Mouse (Mus musculus): ENCODE measurements around the gene Lhfp. TPM values are rescaled to one million over a fixed set of nuclear protein-coding genes. Genes with fewer than 3 reads are reported as not detected.
A peak's percentile ranks its signal among the peaks of the same experiment; 100 is the strongest.

Gene Lhfp
- polyA plus RNA-seq, 1 experiment from 2014 or later, result 39.9 TPM

DNA sequence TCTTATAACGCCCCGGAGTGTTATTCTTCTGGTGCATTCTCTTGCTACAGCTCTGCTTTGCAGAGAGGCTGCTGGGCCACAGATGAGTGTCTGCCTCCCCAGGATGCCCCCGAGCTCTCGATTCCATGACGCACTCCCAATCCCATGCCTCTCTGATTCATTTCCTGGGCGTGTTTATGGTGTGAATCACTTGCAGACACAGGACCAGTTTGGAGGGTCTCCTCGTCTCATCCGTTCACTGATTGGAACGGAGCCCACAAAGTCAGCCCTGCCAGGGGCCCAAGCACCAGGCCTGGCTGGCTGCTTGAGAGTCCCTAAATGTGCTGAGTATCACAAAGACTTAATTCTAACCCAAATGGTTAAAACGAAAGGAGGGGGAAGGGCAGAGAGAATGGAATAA is 160.3 kb downstream of the Lhfp start:
- Histone ChIP-seq H3K4me3 (ENCODE audit: low read depth, low read length) (no peak overlapping the region), H3K9me3 (ENCODE audit: control insufficient read depth, low read length) (no peaks in the 10 kb centered on the region), H3K4me2 (ENCODE audit: low read length) (no peak overlapping the region; the same call in 1 of the 2 replicates), H3K27ac (ENCODE audit: low read depth) (0 out of 2 replicates have a peak overlapping the region, but pooled peaks have one; percentile 6), H3K36me3 (ENCODE audit: control insufficient read depth, insufficient read depth, low read length) (no peaks in the 10 kb centered on the region), H3K9ac (ENCODE audit: low read length) (no peak overlapping the region), H3K4me1 (replicated peaks; ENCODE audit: control insufficient read depth, insufficient read depth, low read length) (peaks cover 22% of the 10 kb centered on the region), H3K27me3 (replicated peaks; ENCODE audit: control insufficient read depth, insufficient read depth, low read length) (no peaks in the 10 kb centered on the region)
- 47% methylated on average over 10 of the region's 10 CpGs for WGBS
- no peak for DNase-seq (ENCODE audit: low spot score)
- ATAC-seq (replicated peaks; ENCODE audit: low FRiP score, low TSS enrichment, low read depth), result no peak

DNA sequence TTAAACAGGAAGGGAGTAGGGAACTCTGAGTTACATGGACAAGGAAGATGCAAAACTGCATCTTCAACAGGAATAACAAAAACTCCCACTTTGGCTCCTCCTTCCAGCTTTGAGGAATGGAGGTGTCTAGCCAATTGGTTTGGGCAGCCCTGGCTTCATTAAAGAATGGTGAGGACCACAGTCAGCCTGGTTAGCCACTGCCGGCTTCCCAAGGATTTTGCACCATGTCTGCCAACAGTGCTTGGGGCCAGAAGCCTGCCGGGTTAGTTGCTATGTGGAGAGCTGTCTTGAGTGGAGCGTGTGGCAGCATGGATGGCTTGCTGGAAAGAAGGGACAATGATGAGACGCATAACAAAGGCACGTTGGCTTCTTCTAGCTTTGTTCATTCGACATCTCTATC is 160.9 kb downstream of the Lhfp start:
- Histone ChIP-seq H3K36me3 (ENCODE audit: control insufficient read depth, insufficient read depth, low read length) (no peaks in the 10 kb centered on the region), H3K4me1 (replicated peaks; ENCODE audit: control insufficient read depth, insufficient read depth, low read length) (peaks cover 22% of the 10 kb centered on the region)
- 71% methylated on average over 6 of the region's 6 CpGs for WGBS

DNA sequence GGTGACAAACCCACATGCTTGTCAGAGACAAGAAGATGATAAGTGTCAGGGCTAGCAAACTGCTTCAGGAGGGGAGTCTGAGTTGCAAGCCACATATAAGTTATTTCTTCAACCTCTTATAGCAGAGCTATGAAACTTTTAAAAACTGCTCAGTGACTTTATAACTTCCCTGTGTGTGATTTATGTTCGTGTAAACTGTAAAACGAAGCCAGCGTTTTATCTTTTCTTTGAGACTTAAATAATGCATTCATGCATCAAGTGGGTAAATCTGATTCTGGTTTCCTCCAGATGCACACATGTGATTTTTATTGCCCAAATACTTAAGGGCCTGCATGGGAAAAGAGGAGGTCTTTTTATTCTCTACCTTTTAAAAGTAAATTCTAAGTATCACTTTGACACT is 161.4 kb downstream of the Lhfp start:
- H3K27me3 ChIP-seq (replicated peaks; ENCODE audit: control insufficient read depth, insufficient read depth, low read length), result no peaks in the 10 kb centered on the region
- WGBS, result 43% methylated on average over 3 of the region's 3 CpGs
- ATAC-seq (replicated peaks; ENCODE audit: low FRiP score, low TSS enrichment, low read depth) (no peak), DNase-seq (ENCODE audit: low spot score) (no peak)
- H3K9me3 ChIP-seq (ENCODE audit: control insufficient read depth, low read length), result no peaks in the 10 kb centered on the region
- H3K9ac ChIP-seq (ENCODE audit: low read length), result no peak overlapping the region
- H3K36me3 ChIP-seq (ENCODE audit: control insufficient read depth, insufficient read depth, low read length), result no peaks in the 10 kb centered on the region
- peak overlapping the region; percentile 27; the same call in 1 of the 2 replicates for H3K27ac ChIP-seq (ENCODE audit: low read depth)
- no peak overlapping the region for H3K4me2 ChIP-seq (ENCODE audit: low read length)
- H3K4me3 ChIP-seq (ENCODE audit: low read depth, low read length), result no peak overlapping the region
- H3K4me1 ChIP-seq (replicated peaks; ENCODE audit: control insufficient read depth, insufficient read depth, low read length), result peaks cover 22% of the 10 kb centered on the region

More for the DNA sequence above, 160.9 kb downstream of the Lhfp start:
- Histone ChIP-seq H3K4me2 (ENCODE audit: low read length) (no peak overlapping the region), H3K27me3 (replicated peaks; ENCODE audit: control insufficient read depth, insufficient read depth, low read length) (no peaks in the 10 kb centered on the region), H3K27ac (ENCODE audit: low read depth) (peak overlapping the region; percentile 27; the same call in 1 of the 2 replicates), H3K4me3 (ENCODE audit: low read depth, low read length) (no peak overlapping the region), H3K9me3 (ENCODE audit: control insufficient read depth, low read length) (no peaks in the 10 kb centered on the region), H3K9ac (ENCODE audit: low read length) (no peak overlapping the region)
- ATAC-seq (replicated peaks; ENCODE audit: low FRiP score, low TSS enrichment, low read depth) (no peak), DNase-seq (ENCODE audit: low spot score) (no peak)

DNA sequence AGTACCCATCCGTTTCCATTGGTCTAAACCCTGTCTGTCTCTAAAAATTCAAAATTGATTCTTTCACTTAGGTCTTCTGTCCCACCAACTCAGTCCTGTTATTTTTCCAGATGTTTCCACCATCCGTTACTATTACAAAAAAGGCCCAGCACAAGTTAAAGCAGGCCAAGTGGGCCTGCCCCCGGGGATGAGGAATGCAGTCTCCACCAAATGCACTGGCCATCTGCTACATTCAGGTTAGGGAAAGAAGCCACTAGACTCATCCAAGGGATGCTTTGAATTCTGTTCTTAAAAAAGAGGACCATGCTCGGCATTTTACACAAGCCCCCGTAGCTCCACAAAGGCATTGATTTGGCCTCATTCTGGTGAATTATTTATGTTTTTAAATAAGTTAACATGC is 162.3 kb downstream of the Lhfp start:
- Histone ChIP-seq H3K4me3 (ENCODE audit: low read depth, low read length) (no peak overlapping the region), H3K4me2 (ENCODE audit: low read length) (no peak overlapping the region), H3K9ac (ENCODE audit: low read length) (no peak overlapping the region), H3K4me1 (replicated peaks; ENCODE audit: control insufficient read depth, insufficient read depth, low read length) (peaks cover 22% of the 10 kb centered on the region), H3K36me3 (ENCODE audit: control insufficient read depth, insufficient read depth, low read length) (no peaks in the 10 kb centered on the region), H3K9me3 (ENCODE audit: control insufficient read depth, low read length) (no peaks in the 10 kb centered on the region), H3K27ac (ENCODE audit: low read depth) (no peak overlapping the region), H3K27me3 (replicated peaks; ENCODE audit: control insufficient read depth, insufficient read depth, low read length) (no peaks in the 10 kb centered on the region)
- ATAC-seq (replicated peaks; ENCODE audit: low FRiP score, low TSS enrichment, low read depth) (no peak), DNase-seq (ENCODE audit: low spot score) (no peak)
- 75% methylated on average over 5 of the region's 5 CpGs for WGBS

DNA sequence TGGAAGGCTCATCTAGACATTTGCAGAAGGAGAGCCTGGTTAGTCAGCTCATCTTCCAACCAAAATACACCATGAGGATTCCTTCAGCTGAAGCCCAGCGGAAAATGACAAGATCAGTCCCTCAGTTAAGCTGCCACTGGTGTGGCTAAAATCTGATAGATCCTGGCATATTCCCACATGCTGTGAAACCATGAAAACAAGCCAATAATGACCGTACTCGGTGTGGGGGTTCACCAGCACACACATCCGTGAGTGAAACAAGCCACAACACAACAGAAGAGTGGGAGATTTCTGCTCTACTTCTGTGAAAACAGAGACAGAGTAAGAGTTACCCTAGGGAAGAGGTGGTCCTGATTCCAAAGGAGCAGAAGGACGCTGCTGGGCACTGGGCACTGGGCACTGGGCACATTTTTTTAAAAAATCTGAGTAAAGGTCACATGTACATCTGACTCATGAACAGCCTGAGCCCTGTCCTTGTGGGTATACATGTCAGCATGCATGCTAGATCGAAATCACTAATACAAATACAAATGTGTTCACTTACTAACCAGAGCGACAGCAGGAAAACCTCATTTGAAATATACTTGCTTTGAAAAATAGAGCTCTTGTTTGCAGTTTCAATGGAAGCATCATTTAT is 163.1 kb downstream of the Lhfp start:
- no peaks in the 10 kb centered on the region for H3K9me3 ChIP-seq (ENCODE audit: control insufficient read depth, low read length)
- DNase-seq (ENCODE audit: low spot score) (no peak), ATAC-seq (replicated peaks; ENCODE audit: low FRiP score, low TSS enrichment, low read depth) (no peak)
- no peaks in the 10 kb centered on the region for H3K36me3 ChIP-seq (ENCODE audit: control insufficient read depth, insufficient read depth, low read length)
- H3K27ac ChIP-seq (ENCODE audit: low read depth), result no peak overlapping the region
- WGBS, result 85% methylated on average over 7 of the region's 7 CpGs
- no peaks in the 10 kb centered on the region for H3K27me3 ChIP-seq (replicated peaks; ENCODE audit: control insufficient read depth, insufficient read depth, low read length)
- no peak overlapping the region for H3K4me3 ChIP-seq (ENCODE audit: low read depth, low read length)
- H3K4me1 ChIP-seq (replicated peaks; ENCODE audit: control insufficient read depth, insufficient read depth, low read length), result peaks cover 22% of the 10 kb centered on the region
- no peak overlapping the region for H3K9ac ChIP-seq (ENCODE audit: low read length)
- no peak overlapping the region for H3K4me2 ChIP-seq (ENCODE audit: low read length)

DNA sequence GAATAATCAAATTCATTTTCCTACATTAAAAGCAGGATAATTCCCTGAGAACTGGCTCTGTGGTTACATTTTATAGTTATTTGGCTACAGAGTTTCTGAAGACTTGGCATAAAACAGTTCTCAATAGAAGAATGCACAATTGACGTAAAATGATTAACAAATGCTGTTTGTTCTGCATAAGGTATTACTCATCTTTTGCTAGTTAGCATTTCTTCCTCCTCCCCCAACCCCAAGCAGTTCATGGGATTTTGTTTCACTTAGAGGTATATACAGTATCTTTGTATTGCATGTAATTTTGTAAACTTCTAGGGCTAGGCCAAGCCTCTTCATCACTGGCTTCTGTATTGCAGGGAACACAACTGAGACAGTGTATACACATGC is 163.6 kb downstream of the Lhfp start:
- no peak overlapping the region for H3K4me2 ChIP-seq (ENCODE audit: low read length)
- no peak overlapping the region for H3K9ac ChIP-seq (ENCODE audit: low read length)
- DNase-seq (ENCODE audit: low spot score), result no peak
- H3K36me3 ChIP-seq (ENCODE audit: control insufficient read depth, insufficient read depth, low read length), result no peaks in the 10 kb centered on the region
- WGBS, result 93% methylated on average over 1 of the region's 1 CpGs
- no peak overlapping the region for H3K27ac ChIP-seq (ENCODE audit: low read depth)
- H3K4me1 ChIP-seq (replicated peaks; ENCODE audit: control insufficient read depth, insufficient read depth, low read length), result peaks cover 25% of the 10 kb centered on the region
- no peaks in the 10 kb centered on the region for H3K9me3 ChIP-seq (ENCODE audit: control insufficient read depth, low read length)
- H3K27me3 ChIP-seq (replicated peaks; ENCODE audit: control insufficient read depth, insufficient read depth, low read length), result no peaks in the 10 kb centered on the region
- no peak overlapping the region for H3K4me3 ChIP-seq (ENCODE audit: low read depth, low read length)
- ATAC-seq (replicated peaks; ENCODE audit: low FRiP score, low TSS enrichment, low read depth), result no peak

DNA sequence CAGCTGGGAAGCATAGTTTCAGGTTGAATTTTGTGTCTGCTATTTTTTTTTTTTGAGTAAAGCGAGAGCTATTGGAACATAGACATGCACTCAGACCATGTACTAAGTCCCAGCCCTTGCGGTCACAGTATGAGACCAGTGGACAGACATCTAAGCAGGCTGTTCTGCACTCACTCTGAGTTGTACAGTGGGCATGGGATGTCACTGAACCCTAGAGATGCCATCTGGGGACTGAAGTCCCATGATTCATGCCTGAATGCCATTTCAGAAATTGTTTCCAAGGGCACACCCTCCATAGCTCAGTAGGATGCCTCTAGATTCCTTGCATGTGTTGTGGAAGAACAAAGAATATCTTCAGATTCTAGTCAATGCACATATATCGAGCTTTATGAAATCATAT is 164.4 kb downstream of the Lhfp start:
- ATAC-seq (replicated peaks; ENCODE audit: low FRiP score, low TSS enrichment, low read depth) (no peak), DNase-seq (ENCODE audit: low spot score) (no peak)
- H3K27me3 ChIP-seq (replicated peaks; ENCODE audit: control insufficient read depth, insufficient read depth, low read length), result no peaks in the 10 kb centered on the region
- no peak overlapping the region for H3K9ac ChIP-seq (ENCODE audit: low read length)
- no peak overlapping the region for H3K4me3 ChIP-seq (ENCODE audit: low read depth, low read length)
- no peaks in the 10 kb centered on the region for H3K9me3 ChIP-seq (ENCODE audit: control insufficient read depth, low read length)
- no peak overlapping the region for H3K27ac ChIP-seq (ENCODE audit: low read depth)
- 88% methylated on average over 3 of the region's 3 CpGs for WGBS
- H3K4me2 ChIP-seq (ENCODE audit: low read length), result no peak overlapping the region
- H3K36me3 ChIP-seq (ENCODE audit: control insufficient read depth, insufficient read depth, low read length), result no peaks in the 10 kb centered on the region
- peaks cover 28% of the 10 kb centered on the region for H3K4me1 ChIP-seq (replicated peaks; ENCODE audit: control insufficient read depth, insufficient read depth, low read length)

DNA sequence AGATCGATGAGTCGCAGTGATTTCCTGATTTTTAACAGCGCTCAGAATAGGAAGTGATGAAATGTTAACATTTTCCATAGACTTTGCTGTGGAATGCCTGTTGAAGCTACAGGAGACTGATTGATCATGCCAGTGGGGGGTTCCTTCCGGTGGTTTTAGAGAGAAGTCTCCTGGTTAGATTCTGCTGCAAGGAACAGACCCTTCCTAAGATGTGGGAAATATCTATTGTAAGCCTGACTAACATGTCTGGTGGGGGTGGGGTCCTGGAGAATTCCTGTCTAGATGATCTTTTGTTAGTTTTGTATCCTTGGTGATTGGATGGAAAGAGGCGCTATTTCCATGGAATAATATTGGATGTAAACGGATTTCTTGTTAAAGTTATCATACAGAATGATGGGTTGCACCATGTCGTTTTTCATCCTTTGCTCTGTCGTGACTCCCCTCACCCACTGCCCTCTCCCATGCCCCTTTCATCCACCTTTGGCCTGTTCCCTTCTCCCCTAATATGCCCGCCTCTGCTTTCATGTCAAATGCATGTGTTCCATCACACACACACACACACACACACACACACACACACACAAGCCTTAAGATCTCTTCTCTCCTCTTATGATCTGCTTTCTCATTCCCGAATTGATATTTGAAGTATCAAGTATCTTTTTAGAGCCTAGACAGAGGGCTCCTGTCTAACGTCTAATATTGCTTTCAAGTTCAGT is 165.3 kb downstream of the Lhfp start:
- H3K9ac ChIP-seq (ENCODE audit: low read length), result no peak overlapping the region
- no peak overlapping the region for H3K27ac ChIP-seq (ENCODE audit: low read depth)
- H3K4me1 ChIP-seq (replicated peaks; ENCODE audit: control insufficient read depth, insufficient read depth, low read length), result peaks cover 31% of the 10 kb centered on the region
- no peak for ATAC-seq (replicated peaks; ENCODE audit: low FRiP score, low TSS enrichment, low read depth)
- DNase-seq (ENCODE audit: low spot score), result no peak
- no peaks in the 10 kb centered on the region for H3K27me3 ChIP-seq (replicated peaks; ENCODE audit: control insufficient read depth, insufficient read depth, low read length)
- H3K36me3 ChIP-seq (ENCODE audit: control insufficient read depth, insufficient read depth, low read length), result no peaks in the 10 kb centered on the region
- 58% methylated on average over 11 of the region's 11 CpGs for WGBS
- no peaks in the 10 kb centered on the region for H3K9me3 ChIP-seq (ENCODE audit: control insufficient read depth, low read length)
- H3K4me2 ChIP-seq (ENCODE audit: low read length), result no peak overlapping the region
- no peak overlapping the region for H3K4me3 ChIP-seq (ENCODE audit: low read depth, low read length)

DNA sequence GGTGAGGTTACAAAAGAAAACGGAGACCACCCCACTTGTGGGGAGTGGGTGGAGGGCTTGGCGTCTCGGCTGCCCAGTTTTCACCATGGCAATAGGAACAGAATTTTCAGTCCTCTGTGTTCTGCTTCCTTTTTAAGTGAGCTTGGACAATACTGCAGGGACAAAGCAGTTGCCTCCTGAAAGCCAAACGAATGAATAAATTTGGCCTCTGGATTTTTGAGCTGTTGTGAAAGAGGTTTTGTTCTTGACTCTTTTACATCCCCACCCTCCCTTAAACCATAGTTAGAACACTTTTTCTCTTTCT is 165.8 kb downstream of the Lhfp start:
- 74% methylated on average over 4 of the region's 4 CpGs for WGBS
- ATAC-seq (replicated peaks; ENCODE audit: low FRiP score, low TSS enrichment, low read depth), result no peak

More for the DNA sequence above, 165.8 kb downstream of the Lhfp start:
- peaks cover 26% of the 10 kb centered on the region for H3K4me1 ChIP-seq (replicated peaks; ENCODE audit: control insufficient read depth, insufficient read depth, low read length)
- no peak overlapping the region for H3K4me3 ChIP-seq (ENCODE audit: low read depth, low read length)
- H3K27me3 ChIP-seq (replicated peaks; ENCODE audit: control insufficient read depth, insufficient read depth, low read length), result no peaks in the 10 kb centered on the region
- H3K4me2 ChIP-seq (ENCODE audit: low read length), result no peak overlapping the region
- H3K27ac ChIP-seq (ENCODE audit: low read depth), result no peak overlapping the region
- no peak overlapping the region for H3K9ac ChIP-seq (ENCODE audit: low read length)
- no peaks in the 10 kb centered on the region for H3K9me3 ChIP-seq (ENCODE audit: control insufficient read depth, low read length)
- no peaks in the 10 kb centered on the region for H3K36me3 ChIP-seq (ENCODE audit: control insufficient read depth, insufficient read depth, low read length)
- no peak for DNase-seq (ENCODE audit: low spot score)
